In the genomic region with DNA sequence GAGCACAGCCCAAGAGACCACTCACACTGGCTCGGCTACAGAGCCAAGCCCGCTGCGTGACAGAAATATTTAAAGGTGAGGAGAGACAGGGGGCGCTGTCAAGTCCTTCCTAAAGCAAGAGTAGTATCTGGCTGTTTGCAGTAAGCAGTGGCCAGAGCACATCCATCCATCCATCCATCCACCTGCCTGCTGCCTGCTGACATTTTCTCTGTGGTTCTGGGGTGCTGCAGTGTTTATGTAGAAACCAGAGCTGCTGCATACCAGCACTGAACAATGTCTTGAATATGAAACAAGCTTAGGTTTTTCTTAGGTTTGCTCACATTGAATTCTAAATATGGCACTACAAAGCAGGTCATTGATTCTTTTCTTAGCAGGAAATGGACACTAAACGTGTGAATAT, we compare ENCODE assay signal across 30 mouse cellular contexts. TPM values are rescaled to one million over a fixed set of nuclear protein-coding genes. Genes with fewer than 3 reads are reported as not detected.
"Had no signal": no experiment of that assay in that cellular context is flagged by ENCODE, and none has a peak within 500 bp of the region (broad histone marks: within the 10 kb centered on the region; RNA-seq: fewer than 3 reads in every experiment).

No protein-coding gene starts in this region.

- H3K4me2 ChIP-seq: limb, embryonic 12.5 days; limb, embryonic 15.5 days; liver, embryonic 12.5 days; midbrain, embryonic 12.5 days had no signal

- H3K27me3 ChIP-seq: limb, embryonic 12.5 days; limb, embryonic 15.5 days; liver, embryonic 12.5 days; midbrain, embryonic 12.5 days had no signal

- H3K4me1 ChIP-seq: limb, embryonic 12.5 days; limb, embryonic 15.5 days; midbrain, embryonic 12.5 days had no signal

- H3K27ac ChIP-seq: layer of hippocampus, adult 2 months; limb, embryonic 12.5 days; limb, embryonic 15.5 days; liver, embryonic 12.5 days; macrophage; midbrain, embryonic 12.5 days; stomach, postnatal 0 days had no signal

- ATAC-seq: liver, embryonic 12.5 days; midbrain, embryonic 16.5 days had no signal

- H3K9me3 ChIP-seq: limb, embryonic 12.5 days; limb, embryonic 15.5 days; liver, embryonic 12.5 days; midbrain, embryonic 12.5 days had no signal

- H3K4me3 ChIP-seq: layer of hippocampus, adult 2 months; limb, embryonic 12.5 days; limb, embryonic 15.5 days; liver, embryonic 12.5 days; midbrain, embryonic 12.5 days had no signal

- DNase-seq: kidney, adult 18-20 months; kidney, adult 9 months; kidney, postnatal 25 days; layer of hippocampus, adult 9-11 months; left cerebral cortex, postnatal 4 days; lung, adult 2 months; lung, postnatal 10 days; thymus, adult 2 months; thymus, postnatal 14 days; thymus, postnatal 4 days had no signal

- H3K36me3 ChIP-seq: limb, embryonic 15.5 days; liver, embryonic 12.5 days; midbrain, embryonic 12.5 days had no signal

- H3K9ac ChIP-seq: limb, embryonic 12.5 days; limb, embryonic 15.5 days; liver, embryonic 12.5 days; midbrain, embryonic 12.5 days had no signal

RNA-seq across cellular contexts. Expression of a gene that starts 2.2 kb away (rescaled TPM):
- total RNA-seq: layer of hippocampus, adult 2 months; layer of hippocampus, postnatal 25 days; left cerebral cortex, adult 18-20 months; left cerebral cortex, postnatal 14 days; left cerebral cortex, postnatal 4 days; megakaryocyte, adult 5-6 weeks had no signal
- polyA plus RNA-seq: intestine, embryonic 14.5 days; kidney, embryonic 16.5 days; large intestine, adult 2 months; limb, embryonic 12.5 days; limb, embryonic 15.5 days; liver, embryonic 12.5 days; liver, embryonic 16.5 days; lung, adult 2 months; macrophage; midbrain, embryonic 12.5 days; midbrain, embryonic 16.5 days; neural tube, embryonic 11.5 days; neural tube, embryonic 14.5 days; small intestine, adult 2 months; stomach, embryonic 14.5 days; stomach, postnatal 0 days; thymus, adult 2 months had no signal

RNA-seq across cellular contexts. Expression of a gene that starts 4.9 kb away (rescaled TPM):
- total RNA-seq: layer of hippocampus, adult 2 months; layer of hippocampus, postnatal 25 days; left cerebral cortex, adult 18-20 months; left cerebral cortex, postnatal 14 days; left cerebral cortex, postnatal 4 days; megakaryocyte, adult 5-6 weeks had no signal
- polyA plus RNA-seq: limb, embryonic 15.5 days; liver, embryonic 12.5 days; lung, adult 2 months; macrophage; neural tube, embryonic 14.5 days had no signal
